Mouse (Mus musculus): ENCODE data around the gene Tmem177. TPM values are rescaled to one million over a fixed set of nuclear protein-coding genes. Genes with fewer than 3 reads are reported as not detected.
A peak's percentile ranks its signal among the peaks of the same experiment; 100 is the strongest.

Tmem177 gene
- polyA plus RNA-seq (2011; ENCODE audit: insufficient read length, low read depth, missing spikeins): 3.5 and 3.6 TPM in 2 replicates

GRCm38 (mm10) chr1:119912953-119913814, at the start of gene Tmem177:
Gene Tmem177 (minus strand): TSS chr1:119913208.
- TF ChIP-seq CTCF (IDR thresholded peaks at IDR 0.05; ENCODE audit: borderline replicate concordance, insufficient read depth, low read length) (no peak), POLR2A (IDR thresholded peaks at IDR 0.05; ENCODE audit: low read depth, low read length) (peak; percentile 92)
- H3K4me3 ChIP-seq (ENCODE audit: insufficient read depth, low read length): peak within 1 kb of the TSS; percentile 60
- no peak within 1 kb of the TSS for H3K27ac ChIP-seq (ENCODE audit: insufficient read depth, low read length)
- no peaks in the 10 kb centered on the region; the same call in 1 of the 2 replicates for H3K4me1 ChIP-seq (ENCODE audit: control insufficient read depth, insufficient read depth, low read length)

- H3K4me1 ChIP-seq (ENCODE audit: control insufficient read depth, insufficient read depth, low read length): no peaks in the 10 kb centered on the region
- H3K27ac ChIP-seq (ENCODE audit: insufficient read depth, low read length): no peak overlapping the region
- no peak overlapping the region for H3K4me3 ChIP-seq (ENCODE audit: insufficient read depth, low read length)
- TF ChIP-seq CTCF (IDR thresholded peaks at IDR 0.05; ENCODE audit: borderline replicate concordance, insufficient read depth, low read length) (no peak), POLR2A (IDR thresholded peaks at IDR 0.05; ENCODE audit: low read depth, low read length) (no peak)
Measured at GRCm38 (mm10) chr1:119959920-119960319, 46.9 kb upstream of the Tmem177 start.

- H3K4me1 ChIP-seq (ENCODE audit: control insufficient read depth, insufficient read depth, low read length): no peaks in the 10 kb centered on the region
- TF ChIP-seq CTCF (IDR thresholded peaks at IDR 0.05; ENCODE audit: borderline replicate concordance, insufficient read depth, low read length): no peak
- no peak overlapping the region for H3K27ac ChIP-seq (ENCODE audit: insufficient read depth, low read length)
- no peak overlapping the region for H3K4me3 ChIP-seq (ENCODE audit: insufficient read depth, low read length)
Measured at GRCm38 (mm10) chr1:119959464-119959863, 46.5 kb upstream of the Tmem177 start.

GRCm38 (mm10) chr1:119957716-119958222, 44.8 kb upstream of the Tmem177 start:
- no peak overlapping the region for H3K27ac ChIP-seq (ENCODE audit: insufficient read depth, low read length)
- no peak overlapping the region for H3K4me3 ChIP-seq (ENCODE audit: insufficient read depth, low read length)
- TF ChIP-seq POLR2A (IDR thresholded peaks at IDR 0.05; ENCODE audit: low read depth, low read length): no peak
- TF ChIP-seq CTCF (IDR thresholded peaks at IDR 0.05; ENCODE audit: borderline replicate concordance, insufficient read depth, low read length): no peak
- H3K4me1 ChIP-seq (ENCODE audit: control insufficient read depth, insufficient read depth, low read length): no peaks in the 10 kb centered on the region

GRCm38 (mm10) chr1:119954680-119955079, 41.7 kb upstream of the Tmem177 start:
- Histone ChIP-seq H3K4me3 (ENCODE audit: insufficient read depth, low read length) (no peak overlapping the region), H3K4me1 (ENCODE audit: control insufficient read depth, insufficient read depth, low read length) (no peaks in the 10 kb centered on the region), H3K27ac (ENCODE audit: insufficient read depth, low read length) (no peak overlapping the region)
- TF ChIP-seq POLR2A (IDR thresholded peaks at IDR 0.05; ENCODE audit: low read depth, low read length) (no peak), CTCF (IDR thresholded peaks at IDR 0.05; ENCODE audit: borderline replicate concordance, insufficient read depth, low read length) (no peak)

- Histone ChIP-seq H3K27ac (ENCODE audit: insufficient read depth, low read length) (no peak overlapping the region), H3K4me3 (ENCODE audit: insufficient read depth, low read length) (no peak overlapping the region), H3K4me1 (ENCODE audit: control insufficient read depth, insufficient read depth, low read length) (no peaks in the 10 kb centered on the region)
- TF ChIP-seq POLR2A (IDR thresholded peaks at IDR 0.05; ENCODE audit: low read depth, low read length): no peak
- no peak for TF ChIP-seq CTCF (IDR thresholded peaks at IDR 0.05; ENCODE audit: borderline replicate concordance, insufficient read depth, low read length)
Measured at GRCm38 (mm10) chr1:119953456-119953855, 40.4 kb upstream of the Tmem177 start.

GRCm38 (mm10) chr1:119950086-119950485, 37.1 kb upstream of the Tmem177 start:
- TF ChIP-seq POLR2A (IDR thresholded peaks at IDR 0.05; ENCODE audit: low read depth, low read length): no peak
- no peak for TF ChIP-seq CTCF (IDR thresholded peaks at IDR 0.05; ENCODE audit: borderline replicate concordance, insufficient read depth, low read length)
- H3K4me3 ChIP-seq (ENCODE audit: insufficient read depth, low read length): no peak overlapping the region
- H3K27ac ChIP-seq (ENCODE audit: insufficient read depth, low read length): no peak overlapping the region
- no peaks in the 10 kb centered on the region for H3K4me1 ChIP-seq (ENCODE audit: control insufficient read depth, insufficient read depth, low read length)

- Histone ChIP-seq H3K4me1 (ENCODE audit: control insufficient read depth, insufficient read depth, low read length) (no peaks in the 10 kb centered on the region), H3K27ac (ENCODE audit: insufficient read depth, low read length) (no peak overlapping the region), H3K4me3 (ENCODE audit: insufficient read depth, low read length) (no peak overlapping the region)
- no peak for TF ChIP-seq POLR2A (IDR thresholded peaks at IDR 0.05; ENCODE audit: low read depth, low read length)
- TF ChIP-seq CTCF (IDR thresholded peaks at IDR 0.05; ENCODE audit: borderline replicate concordance, insufficient read depth, low read length): no peak
Measured at GRCm38 (mm10) chr1:119936861-119937260, 23.9 kb upstream of the Tmem177 start.

GRCm38 (mm10) chr1:119931421-119932150, 18.6 kb upstream of the Tmem177 start:
- Histone ChIP-seq H3K27ac (ENCODE audit: insufficient read depth, low read length) (no peak overlapping the region), H3K4me3 (ENCODE audit: insufficient read depth, low read length) (no peak overlapping the region), H3K4me1 (ENCODE audit: control insufficient read depth, insufficient read depth, low read length) (no peaks in the 10 kb centered on the region)
- TF ChIP-seq CTCF (IDR thresholded peaks at IDR 0.05; ENCODE audit: borderline replicate concordance, insufficient read depth, low read length) (no peak), POLR2A (IDR thresholded peaks at IDR 0.05; ENCODE audit: low read depth, low read length) (no peak)

Measured in embryonic fibroblast, embryonic 13.5 days (primary cell).